Comparison of ENCODE assay signal across 14 mouse cellular contexts in genomic region chr7:84651303-84651986, GRCm38 (mm10). TPM values are rescaled to one million over a fixed set of nuclear protein-coding genes. Genes with fewer than 3 reads are reported as not detected.
DNase-seq lines count a peak whose midpoint lies in the region; ATAC-seq and TF ChIP-seq lines count a peak whose summit lies in the region.
"Had no signal": no experiment of that assay in that cellular context is flagged by ENCODE, and none has a peak within 500 bp of the region (broad histone marks: within the 10 kb centered on the region; RNA-seq: fewer than 3 reads in every experiment).

No protein-coding gene starts in this region.

- no peak overlapping the region for H3K9ac ChIP-seq in intestine, embryonic 15.5 days
- H3K9ac ChIP-seq in intestine, postnatal 0 days (ENCODE audit: low read depth, low read length): no peak overlapping the region
- no peak overlapping the region for H3K9ac ChIP-seq in intestine, embryonic 16.5 days (ENCODE audit: low read depth, low read length)
- H3K9ac ChIP-seq: limb, embryonic 13.5 days had no signal

- no peaks in the 10 kb centered on the region for H3K27me3 ChIP-seq in intestine, embryonic 15.5 days (replicated peaks)
- H3K27me3 ChIP-seq in intestine, postnatal 0 days (replicated peaks; ENCODE audit: control insufficient read depth, insufficient read depth, low read length): no peaks in the 10 kb centered on the region
- no peaks in the 10 kb centered on the region for H3K27me3 ChIP-seq in intestine, embryonic 16.5 days (replicated peaks; ENCODE audit: control insufficient read depth, insufficient read depth, low read length)
- H3K27me3 ChIP-seq: limb, embryonic 13.5 days had no signal

- no peak overlapping the region for H3K27ac ChIP-seq in intestine, embryonic 15.5 days
- H3K27ac ChIP-seq in intestine, postnatal 0 days (ENCODE audit: low read depth, low read length): no peak overlapping the region
- H3K27ac ChIP-seq in intestine, embryonic 16.5 days (ENCODE audit: low read length): no peak overlapping the region
- H3K27ac ChIP-seq: limb, embryonic 13.5 days; midbrain, embryonic 10.5 days had no signal

- H3K36me3 ChIP-seq in intestine, embryonic 15.5 days: no peaks in the 10 kb centered on the region
- H3K36me3 ChIP-seq in intestine, postnatal 0 days (ENCODE audit: control insufficient read depth, insufficient read depth): no peaks in the 10 kb centered on the region
- H3K36me3 ChIP-seq in intestine, embryonic 16.5 days (ENCODE audit: control insufficient read depth, insufficient read depth, low read length): no peaks in the 10 kb centered on the region

- WGBS in intestine, embryonic 15.5 days: 80% methylated on average over 4 of the region's 4 CpGs
- WGBS in intestine, postnatal 0 days: 76% methylated on average over 4 of the region's 4 CpGs
- 77% methylated on average over 4 of the region's 4 CpGs for WGBS in intestine, embryonic 16.5 days

- H3K9me3 ChIP-seq in intestine, embryonic 15.5 days: no peaks in the 10 kb centered on the region
- no peaks in the 10 kb centered on the region for H3K9me3 ChIP-seq in intestine, postnatal 0 days (ENCODE audit: control insufficient read depth)
- H3K9me3 ChIP-seq in intestine, embryonic 16.5 days (ENCODE audit: control insufficient read depth, low read length): no peaks in the 10 kb centered on the region
- H3K9me3 ChIP-seq: limb, embryonic 13.5 days; midbrain, embryonic 10.5 days had no signal

- ATAC-seq in intestine, embryonic 15.5 days: peak; percentile 91
- ATAC-seq in intestine, postnatal 0 days: no peak
- ATAC-seq in intestine, embryonic 16.5 days: peak; percentile 91
- ATAC-seq: forebrain, embryonic 16.5 days had no signal

- H3K4me2 ChIP-seq in intestine, embryonic 15.5 days (replicated peaks): no peak overlapping the region
- no peak overlapping the region for H3K4me2 ChIP-seq in intestine, postnatal 0 days (replicated peaks; ENCODE audit: low read depth)
- no peak overlapping the region for H3K4me2 ChIP-seq in intestine, embryonic 16.5 days (ENCODE audit: low read depth, low read length)
- H3K4me2 ChIP-seq: limb, embryonic 13.5 days had no signal

- H3K4me3 ChIP-seq in intestine, embryonic 15.5 days (replicated peaks): no peak overlapping the region
- H3K4me3 ChIP-seq in intestine, postnatal 0 days (ENCODE audit: low read depth, low read length): no peak overlapping the region
- no peak overlapping the region for H3K4me3 ChIP-seq in intestine, embryonic 16.5 days (ENCODE audit: low read length)
- H3K4me3 ChIP-seq: limb, embryonic 13.5 days; midbrain, embryonic 10.5 days had no signal

- no peak for TF ChIP-seq CTCF in intestine, postnatal 0 days (IDR thresholded peaks at IDR 0.05; ENCODE audit: low read depth)

- DNase-seq in MEL-GATA-1-ER (ENCODE audit: extremely low read depth, low read depth): peak; percentile 85
- peak; percentile 16 to 17 for DNase-seq in spleen, postnatal 14 days (ENCODE audit: low spot score in 2 of 2)
- no peak for DNase-seq in right cerebral cortex, postnatal 10 days (ENCODE audit: low spot score in 2 of 2)
- no peak for DNase-seq in adrenal gland, adult (ENCODE audit: inconsistent age in 2 of 2, low spot score in 1 of 2)
- DNase-seq in adrenal gland, postnatal 25 days: no peak
- DNase-seq: kidney, adult 2 months; retina, postnatal 1 day; thymus, adult 18-20 months had no signal

- H3K4me1 ChIP-seq in intestine, embryonic 15.5 days (replicated peaks): peaks cover 10% of the 10 kb centered on the region
- H3K4me1 ChIP-seq in intestine, postnatal 0 days (replicated peaks; ENCODE audit: control insufficient read depth, insufficient read depth, low read length): no peaks in the 10 kb centered on the region
- peaks cover 13% of the 10 kb centered on the region for H3K4me1 ChIP-seq in intestine, embryonic 16.5 days (ENCODE audit: control insufficient read depth, insufficient read depth, low read length)
- H3K4me1 ChIP-seq: limb, embryonic 13.5 days; midbrain, embryonic 10.5 days had no signal

RNA-seq across cellular contexts. Expression of gene Zfand6, which starts 38.3 kb away (rescaled TPM):
- 162 and 174 TPM in 2 replicates for polyA plus RNA-seq in intestine, embryonic 15.5 days (2015; fragmentation: Nextera tagmentation; extraction: Ambion mirVana)
- polyA plus RNA-seq in intestine, postnatal 0 days (2015; fragmentation: Nextera tagmentation; extraction: Ambion mirVana): 178 and 188 TPM in 2 replicates
- 160 and 163 TPM in 2 replicates for polyA plus RNA-seq in intestine, embryonic 16.5 days (2015; fragmentation: Nextera tagmentation; extraction: Ambion mirVana)
- 107 and 112 TPM in 2 replicates for total RNA-seq in adrenal gland, postnatal 25 days (2021)

RNA-seq across cellular contexts. Expression of gene Fah, which starts 44.9 kb away (rescaled TPM):
- 12.4 and 14.2 TPM in 2 replicates for polyA plus RNA-seq in intestine, embryonic 15.5 days (2015; fragmentation: Nextera tagmentation; extraction: Ambion mirVana)
- polyA plus RNA-seq in intestine, postnatal 0 days (2015; fragmentation: Nextera tagmentation; extraction: Ambion mirVana): 11.1 and 16.5 TPM in 2 replicates
- polyA plus RNA-seq in intestine, embryonic 16.5 days (2015; fragmentation: Nextera tagmentation; extraction: Ambion mirVana): 17.3 and 17.7 TPM in 2 replicates
- total RNA-seq in adrenal gland, postnatal 25 days (2021): 59.1 and 63.8 TPM in 2 replicates

Comparison
In these comparisons a context has a peak if more than half of its experiments do, and no peak if none do; other contexts are left out.
1. DNase-seq: peak in MEL-GATA-1-ER (single experiment) and spleen, postnatal 14 days (2 of 2); none in right cerebral cortex, postnatal 10 days (0 of 2), adrenal gland, adult (0 of 2) and adrenal gland, postnatal 25 days (single experiment).